Mouse (Mus musculus): Measurements from ENCODE around the gene Olfr288.

DNA sequence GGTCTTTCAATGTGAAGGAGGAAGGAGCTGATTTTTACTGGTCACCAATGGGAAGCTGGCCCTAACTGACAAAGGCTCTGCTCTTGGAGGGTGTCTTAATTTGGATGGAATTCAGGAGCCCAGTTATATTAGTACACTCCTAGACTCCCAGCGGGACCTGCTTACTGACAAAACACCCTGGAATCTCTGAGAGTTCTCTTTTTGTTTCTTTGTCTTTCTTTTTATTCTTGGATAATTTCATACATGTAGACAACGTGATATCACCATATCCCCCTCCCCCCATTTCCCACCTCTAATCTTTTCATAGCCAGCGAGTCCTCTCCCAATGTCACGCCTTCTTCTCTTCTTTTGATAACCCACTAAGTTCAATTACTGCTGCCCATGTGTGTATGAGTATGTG is 39.0 kb upstream of the Olfr288 start, which contains the start of gene Olfr286:
- no peak for TF ChIP-seq CTCF (IDR thresholded peaks at IDR 0.05; ENCODE audit: extremely low read depth, insufficient read depth, insufficient read length, insufficient replicate concordance)
- no peak for TF ChIP-seq POLR2A (IDR thresholded peaks at IDR 0.05; ENCODE audit: low read depth, low read length)

All from spleen, adult 2 months (tissue).